Mouse (Mus musculus): ENCODE data around the gene Nrxn3. TPM values are rescaled to one million over a fixed set of nuclear protein-coding genes. Genes with fewer than 3 reads are reported as not detected.

Gene Nrxn3
- polyA plus RNA-seq (2015; fragmentation: Nextera tagmentation; extraction: Ambion mirVana): 86.9 and 94.3 TPM in 2 replicates

- ATAC-seq (replicated peaks): peak; percentile 97
- Histone ChIP-seq H3K4me2 (peak within 1 kb of the TSS; percentile 62), H3K9ac (peak within 1 kb of the TSS; percentile 61), H3K27ac (peak within 1 kb of the TSS; percentile 58), H3K9me3 (no peaks in the 10 kb centered on the region), H3K36me3 (replicated peaks) (no peaks in the 10 kb centered on the region), H3K4me3 (peak within 1 kb of the TSS; percentile 54), H3K4me1 (peaks cover 10% of the 10 kb centered on the region), H3K27me3 (replicated peaks) (no peaks in the 10 kb centered on the region)
- WGBS: 0% methylated on average over 9 of the region's 9 CpGs
These were observed at the start of gene Nrxn3 for GRCm38 (mm10) chr12:88722691-88723070. TSS of gene Nrxn3 (plus strand) at chr12:88722876.

- H3K9ac ChIP-seq: no peak overlapping the region
- H3K4me3 ChIP-seq: no peak overlapping the region
- peaks cover 4% of the 10 kb centered on the region; the same call in 1 of the 2 replicates for H3K4me1 ChIP-seq
- no peak overlapping the region for H3K4me2 ChIP-seq
- no peaks in the 10 kb centered on the region for H3K36me3 ChIP-seq (replicated peaks)
- H3K27ac ChIP-seq: no peak overlapping the region
- 0 out of 2 replicates have a peak, but pooled peaks have one; percentile 57 for ATAC-seq (replicated peaks)
- whole genome bisulfite sequencing: 39% methylated on average over 10 of the region's 10 CpGs
- H3K27me3 ChIP-seq (replicated peaks): no peaks in the 10 kb centered on the region
- H3K9me3 ChIP-seq: no peaks in the 10 kb centered on the region
These were observed 18.4 kb upstream of the Nrxn3 start for GRCm38 (mm10) chr12:88704159-88704846.

- H3K4me3 ChIP-seq: no peak overlapping the region
- ATAC-seq (replicated peaks): no peak
- H3K4me2 ChIP-seq: no peak overlapping the region
- no peaks in the 10 kb centered on the region for H3K9me3 ChIP-seq
- 74% methylated on average over 3 of the region's 3 CpGs for WGBS
- H3K36me3 ChIP-seq (replicated peaks): no peaks in the 10 kb centered on the region
- H3K9ac ChIP-seq: no peak overlapping the region
- H3K27ac ChIP-seq: no peak overlapping the region
- H3K4me1 ChIP-seq: peaks cover 4% of the 10 kb centered on the region; the same call in 1 of the 2 replicates
- no peaks in the 10 kb centered on the region for H3K27me3 ChIP-seq (replicated peaks)
These were observed 16.7 kb upstream of the Nrxn3 start for GRCm38 (mm10) chr12:88705959-88706358.

GRCm38 (mm10) chr12:88707786-88708185 is 14.9 kb upstream of the Nrxn3 start:
- 90% methylated on average over 3 of the region's 3 CpGs for WGBS
- Histone ChIP-seq H3K9me3 (no peaks in the 10 kb centered on the region), H3K4me1 (peaks cover 4% of the 10 kb centered on the region; the same call in 1 of the 2 replicates), H3K27me3 (replicated peaks) (no peaks in the 10 kb centered on the region), H3K36me3 (replicated peaks) (no peaks in the 10 kb centered on the region), H3K4me3 (no peak overlapping the region), H3K27ac (no peak overlapping the region), H3K9ac (no peak overlapping the region), H3K4me2 (no peak overlapping the region)
- ATAC-seq (replicated peaks): no peak

GRCm38 (mm10) chr12:88709223-88709622 is 13.5 kb upstream of the Nrxn3 start:
- H3K4me2 ChIP-seq: no peak overlapping the region
- 7% methylated on average over 11 of the region's 11 CpGs for WGBS
- no peaks in the 10 kb centered on the region for H3K9me3 ChIP-seq
- no peak overlapping the region for H3K4me3 ChIP-seq
- H3K9ac ChIP-seq: no peak overlapping the region
- no peak overlapping the region for H3K27ac ChIP-seq
- H3K4me1 ChIP-seq: peaks cover 4% of the 10 kb centered on the region; the same call in 1 of the 2 replicates
- ATAC-seq (replicated peaks): peak; percentile 84
- H3K27me3 ChIP-seq (replicated peaks): no peaks in the 10 kb centered on the region
- H3K36me3 ChIP-seq (replicated peaks): no peaks in the 10 kb centered on the region

- Histone ChIP-seq H3K4me3 (no peak overlapping the region), H3K9me3 (no peaks in the 10 kb centered on the region), H3K27me3 (replicated peaks) (no peaks in the 10 kb centered on the region), H3K4me1 (peaks cover 4% of the 10 kb centered on the region; the same call in 1 of the 2 replicates), H3K9ac (no peak overlapping the region), H3K27ac (no peak overlapping the region), H3K4me2 (no peak overlapping the region), H3K36me3 (replicated peaks) (no peaks in the 10 kb centered on the region)
- 70% methylated on average over 4 of the region's 4 CpGs for WGBS
- no peak for ATAC-seq (replicated peaks)
These were observed 9.2 kb upstream of the Nrxn3 start for GRCm38 (mm10) chr12:88713456-88713855.

- no peaks in the 10 kb centered on the region for H3K9me3 ChIP-seq
- H3K27me3 ChIP-seq (replicated peaks): no peaks in the 10 kb centered on the region
- WGBS: 55% methylated on average over 3 of the region's 3 CpGs
- peak; percentile 37 for ATAC-seq (replicated peaks)
- H3K4me3 ChIP-seq: peak overlapping the region; percentile 54
- H3K9ac ChIP-seq: peak overlapping the region; percentile 61; the same call in 1 of the 2 replicates
- peak overlapping the region; percentile 58; the same call in 1 of the 2 replicates for H3K27ac ChIP-seq
- H3K36me3 ChIP-seq (replicated peaks): no peaks in the 10 kb centered on the region
- peak overlapping the region; percentile 62 for H3K4me2 ChIP-seq
- peaks cover 8% of the 10 kb centered on the region for H3K4me1 ChIP-seq
These were observed 515 bp upstream of the Nrxn3 start for GRCm38 (mm10) chr12:88722031-88722690.

- Histone ChIP-seq H3K36me3 (replicated peaks) (no peaks in the 10 kb centered on the region), H3K27ac (peak overlapping the region; percentile 87), H3K9me3 (no peaks in the 10 kb centered on the region), H3K27me3 (replicated peaks) (no peaks in the 10 kb centered on the region), H3K4me2 (peak overlapping the region; percentile 62), H3K9ac (peak overlapping the region; percentile 40), H3K4me3 (peak overlapping the region; percentile 54), H3K4me1 (peaks cover 15% of the 10 kb centered on the region)
- no peak for ATAC-seq (replicated peaks)
- WGBS: 72% methylated on average over 13 of the region's 13 CpGs
These were observed 3.6 kb downstream of the Nrxn3 start for GRCm38 (mm10) chr12:88726316-88726715.

- Histone ChIP-seq H3K4me2 (peak overlapping the region; percentile 62), H3K4me1 (peaks cover 15% of the 10 kb centered on the region), H3K9ac (peak overlapping the region; percentile 40), H3K27ac (peak overlapping the region; percentile 87), H3K9me3 (no peaks in the 10 kb centered on the region), H3K27me3 (replicated peaks) (no peaks in the 10 kb centered on the region), H3K4me3 (peak overlapping the region; percentile 54), H3K36me3 (replicated peaks) (no peaks in the 10 kb centered on the region)
- 53% methylated on average over 6 of the region's 6 CpGs for WGBS
- peak; percentile 2; the same call in 1 of the 2 replicates for ATAC-seq (replicated peaks)
These were observed 4.1 kb downstream of the Nrxn3 start for GRCm38 (mm10) chr12:88726755-88727154.

GRCm38 (mm10) chr12:88730720-88731119 is 8.0 kb downstream of the Nrxn3 start:
- Histone ChIP-seq H3K27me3 (replicated peaks) (no peaks in the 10 kb centered on the region), H3K4me1 (0 out of 2 replicates have a peak, but pooled peaks cover 7% of the 10 kb centered on the region), H3K9ac (no peak overlapping the region), H3K36me3 (replicated peaks) (no peaks in the 10 kb centered on the region), H3K4me3 (no peak overlapping the region), H3K4me2 (no peak overlapping the region), H3K9me3 (no peaks in the 10 kb centered on the region), H3K27ac (no peak overlapping the region)
- WGBS: 49% methylated on average over 2 of the region's 2 CpGs
- no peak for ATAC-seq (replicated peaks)

GRCm38 (mm10) chr12:88735045-88735444 is 12.4 kb downstream of the Nrxn3 start:
- Histone ChIP-seq H3K9me3 (no peaks in the 10 kb centered on the region), H3K4me3 (no peak overlapping the region), H3K4me2 (no peak overlapping the region), H3K4me1 (no peaks in the 10 kb centered on the region), H3K9ac (no peak overlapping the region), H3K36me3 (replicated peaks) (no peaks in the 10 kb centered on the region), H3K27me3 (replicated peaks) (no peaks in the 10 kb centered on the region), H3K27ac (no peak overlapping the region)
- ATAC-seq (replicated peaks): no peak
- 23% methylated on average over 1 of the region's 1 CpGs for WGBS

GRCm38 (mm10) chr12:88737081-88737480 is 14.4 kb downstream of the Nrxn3 start:
- ATAC-seq (replicated peaks): no peak
- no peak overlapping the region for H3K27ac ChIP-seq
- WGBS: 87% methylated on average over 4 of the region's 4 CpGs
- no peak overlapping the region for H3K4me3 ChIP-seq
- no peaks in the 10 kb centered on the region for H3K9me3 ChIP-seq
- no peaks in the 10 kb centered on the region for H3K4me1 ChIP-seq
- no peak overlapping the region for H3K4me2 ChIP-seq
- no peak overlapping the region for H3K9ac ChIP-seq
- no peaks in the 10 kb centered on the region for H3K36me3 ChIP-seq (replicated peaks)
- H3K27me3 ChIP-seq (replicated peaks): no peaks in the 10 kb centered on the region

All from midbrain, embryonic 15.5 days (tissue).